Mouse (Mus musculus) layer of hippocampus, adult 2 months (tissue): ENCODE data around the gene Glis1. TPM values are rescaled to one million over a fixed set of nuclear protein-coding genes. Genes with fewer than 3 reads are reported as not detected.
A peak's percentile ranks its signal among the peaks of the same experiment; 100 is the strongest.

Source experiments
- DNase-seq, 2 experiments: peaks; one replicate each; pipeline ENCODE4 v3.0.0; 2022; ENCODE audit warnings: low spot score in 2 of 2
- H3K27ac ChIP-seq: fragments of 200-600 bp; 2 replicates; pipeline ENCODE4 v1.8.1; 2022
- H3K4me3 ChIP-seq: fragments of 200-600 bp; 2 replicates; pipeline ENCODE4 v1.8.1; 2022; ENCODE audit warnings: mild to moderate bottlenecking
- CTCF ChIP-seq: fragments of 200-600 bp; conservative IDR thresholded peaks from 2 replicates; pipeline ENCODE4 v1.8.1; 2022; ENCODE audit warnings: antibody characterized with exemption, mild to moderate bottlenecking, moderate library complexity
- total RNA-seq, 2 experiments: library from RNA; stranded (reverse); gene quantifications; 2 replicates each; pipeline ENCODE4 v1.2.3; 2021

Glis1 gene
- total RNA-seq, 2 experiments from 2014 or later, result 0.64 to 2.5 TPM

GRCm38 (mm10) chr4:107545726-107546125, 111.3 kb downstream of the Glis1 start:
- no peak for DNase-seq
- TF ChIP-seq CTCF, result no peak
- no peak overlapping the region for H3K27ac ChIP-seq
- no peak overlapping the region for H3K4me3 ChIP-seq

- no peak for TF ChIP-seq CTCF
- Histone ChIP-seq H3K4me3 (no peak overlapping the region), H3K27ac (no peak overlapping the region)
- peak in 1 of 2 experiments; percentile 20 for DNase-seq
These were observed 112.1 kb downstream of the Glis1 start for GRCm38 (mm10) chr4:107546525-107546924.

- no peak for DNase-seq
- no peak for TF ChIP-seq CTCF
- no peak overlapping the region for H3K27ac ChIP-seq
- no peak overlapping the region for H3K4me3 ChIP-seq
These were observed 115.7 kb downstream of the Glis1 start for GRCm38 (mm10) chr4:107550096-107550495.

DNA sequence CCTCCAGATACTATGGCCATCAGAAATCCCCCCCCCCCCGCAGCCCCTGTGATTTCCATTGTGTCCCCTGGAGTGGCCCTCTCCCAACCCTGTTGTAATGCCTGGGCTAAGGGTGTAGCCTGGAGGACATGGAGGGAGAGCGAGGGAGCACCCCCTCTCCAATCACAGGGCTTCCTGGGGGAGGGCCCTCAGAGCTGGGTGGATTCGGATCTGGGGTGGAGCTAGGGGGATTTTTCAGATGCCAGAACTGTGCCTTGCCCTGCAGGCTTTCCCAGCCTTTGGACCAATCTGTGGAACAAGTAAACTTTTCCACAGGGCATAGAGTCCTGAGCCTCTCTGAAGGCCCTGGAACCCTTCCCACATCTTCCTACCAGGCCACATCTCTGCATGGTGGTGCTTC, 116.2 kb downstream of the Glis1 start:
- no peak for DNase-seq
- Histone ChIP-seq H3K4me3 (no peak overlapping the region), H3K27ac (no peak overlapping the region)
- TF ChIP-seq CTCF, result no peak

DNA sequence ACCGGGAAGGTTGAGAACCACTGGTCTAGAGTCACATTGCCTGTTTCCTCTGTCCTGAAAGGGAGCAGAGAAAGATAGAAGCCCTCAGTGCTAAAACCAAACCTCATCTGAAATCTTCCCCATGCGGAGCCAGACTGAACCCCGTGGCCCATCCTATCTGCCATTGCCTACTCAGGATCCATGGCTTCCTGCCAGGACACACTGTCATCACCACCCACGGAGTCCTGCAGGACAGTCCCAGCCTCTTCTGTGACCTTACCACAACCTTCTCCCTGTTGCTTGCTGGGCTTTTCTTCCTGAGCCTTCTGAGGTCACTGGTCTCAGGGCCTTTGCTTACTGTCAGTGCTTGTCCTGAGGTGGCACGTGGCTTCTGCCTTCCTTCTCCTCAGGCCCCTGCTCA, 118.3 kb downstream of the Glis1 start:
- no peak overlapping the region for H3K4me3 ChIP-seq
- no peak for DNase-seq
- no peak for TF ChIP-seq CTCF
- no peak overlapping the region for H3K27ac ChIP-seq

DNA sequence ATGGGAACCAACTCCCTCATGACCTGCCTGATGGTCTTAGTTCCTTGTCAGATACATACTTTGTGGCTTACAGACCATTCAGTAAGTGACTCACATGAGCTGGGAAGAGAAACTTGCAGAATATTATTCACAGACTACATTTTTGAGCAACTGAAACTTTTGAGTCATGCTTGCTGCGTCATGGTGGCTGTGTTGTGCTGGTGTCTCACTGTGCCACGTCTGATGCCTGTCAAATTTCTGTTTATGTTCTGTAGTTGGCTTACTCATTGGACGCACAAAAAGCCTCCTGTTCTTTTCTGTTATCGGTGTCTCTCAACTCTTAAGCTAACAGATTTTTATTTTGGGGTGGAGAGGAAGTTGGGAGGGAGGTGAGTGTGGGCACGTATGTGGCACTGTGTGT, 119.4 kb downstream of the Glis1 start:
- Histone ChIP-seq H3K27ac (no peak overlapping the region), H3K4me3 (no peak overlapping the region)
- DNase-seq, result no peak
- TF ChIP-seq CTCF, result no peak

DNA sequence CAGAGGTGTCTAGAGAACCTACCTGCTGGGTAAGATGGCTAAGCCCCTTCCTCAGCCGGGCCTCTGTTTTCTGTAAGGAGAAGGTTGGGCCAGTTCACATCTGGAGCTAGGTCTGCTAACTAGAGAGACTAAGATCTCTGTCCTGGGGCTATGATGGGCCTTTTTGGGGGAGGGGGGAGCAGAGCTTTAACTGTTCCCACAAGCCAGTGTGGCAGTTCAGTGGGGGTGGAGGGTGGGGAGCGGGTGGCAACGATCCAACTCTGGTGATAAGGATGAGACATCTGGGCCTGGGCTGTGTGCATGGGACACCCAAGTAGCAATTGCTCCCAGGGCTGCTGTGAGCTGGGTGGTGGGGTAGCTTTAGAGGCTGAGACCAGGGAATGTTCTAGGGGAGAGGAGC, 124.4 kb downstream of the Glis1 start:
- TF ChIP-seq CTCF, result no peak
- DNase-seq, result no peak
- Histone ChIP-seq H3K4me3 (no peak overlapping the region), H3K27ac (no peak overlapping the region)

DNA sequence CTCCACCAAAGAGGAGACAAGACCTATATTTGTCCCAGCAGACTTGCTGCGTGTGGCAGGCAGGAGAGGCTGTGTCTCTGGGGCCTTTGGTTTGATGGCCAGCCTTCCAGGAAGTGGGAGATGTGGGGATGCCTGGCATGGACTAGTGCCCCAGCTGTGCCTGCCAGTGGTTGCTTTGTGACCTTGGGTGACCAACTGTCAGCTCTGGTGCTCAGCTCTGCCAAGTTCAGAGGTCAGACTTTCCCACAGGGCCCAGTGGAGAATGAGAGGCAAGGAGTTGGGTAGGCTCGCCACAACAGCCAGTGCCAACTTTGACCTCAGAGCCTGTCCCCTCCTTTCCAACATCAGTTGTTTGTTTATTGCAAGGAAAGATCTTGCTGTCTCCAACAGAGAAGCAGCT, 126.7 kb downstream of the Glis1 start:
- DNase-seq, result no peak
- no peak for TF ChIP-seq CTCF
- Histone ChIP-seq H3K4me3 (no peak overlapping the region), H3K27ac (no peak overlapping the region)

- DNase-seq, result no peak
- no peak overlapping the region for H3K27ac ChIP-seq
- peak; percentile 40 for TF ChIP-seq CTCF
- no peak overlapping the region for H3K4me3 ChIP-seq
These were observed 133.8 kb downstream of the Glis1 start for GRCm38 (mm10) chr4:107568159-107568558.

GRCm38 (mm10) chr4:107568881-107569443, 134.6 kb downstream of the Glis1 start:
- no peak overlapping the region for H3K4me3 ChIP-seq
- no peak for TF ChIP-seq CTCF
- no peak overlapping the region for H3K27ac ChIP-seq
- DNase-seq, result no peak

DNA sequence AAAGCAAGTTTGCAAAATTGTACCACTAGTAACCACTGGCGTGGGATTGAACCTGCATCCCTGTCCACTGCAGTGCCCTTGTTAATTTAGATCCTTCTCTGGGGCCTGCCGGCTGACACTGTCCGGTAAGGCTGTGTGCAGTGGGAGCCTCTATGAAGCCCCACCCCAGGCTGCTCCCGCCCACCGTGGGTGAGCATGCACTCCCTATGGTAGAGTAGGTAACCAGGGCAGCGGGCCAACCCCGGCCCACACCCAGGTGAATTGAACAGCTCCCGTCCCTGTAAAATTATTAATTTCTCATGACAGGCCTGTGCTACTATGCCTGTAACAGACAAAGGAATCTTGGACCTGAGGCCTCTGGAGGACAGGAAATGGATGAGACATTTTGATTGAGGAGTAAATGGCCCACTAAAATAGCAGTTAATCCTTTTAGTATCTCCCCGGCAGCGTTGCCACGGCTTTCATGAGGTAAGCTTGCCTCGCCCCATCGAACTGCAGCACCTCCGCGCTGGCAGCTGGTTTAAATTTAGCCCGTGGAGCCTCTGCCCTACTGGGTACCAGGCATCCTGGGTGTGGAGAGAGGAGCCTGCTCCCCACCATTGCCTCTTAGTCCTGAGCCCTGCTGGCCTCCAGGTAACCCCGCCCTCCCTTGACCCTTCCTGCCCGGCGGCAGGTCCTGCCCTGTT, 136.1 kb downstream of the Glis1 start:
- no peak for DNase-seq
- Histone ChIP-seq H3K27ac (no peak overlapping the region), H3K4me3 (no peak overlapping the region)
- no peak for TF ChIP-seq CTCF

DNA sequence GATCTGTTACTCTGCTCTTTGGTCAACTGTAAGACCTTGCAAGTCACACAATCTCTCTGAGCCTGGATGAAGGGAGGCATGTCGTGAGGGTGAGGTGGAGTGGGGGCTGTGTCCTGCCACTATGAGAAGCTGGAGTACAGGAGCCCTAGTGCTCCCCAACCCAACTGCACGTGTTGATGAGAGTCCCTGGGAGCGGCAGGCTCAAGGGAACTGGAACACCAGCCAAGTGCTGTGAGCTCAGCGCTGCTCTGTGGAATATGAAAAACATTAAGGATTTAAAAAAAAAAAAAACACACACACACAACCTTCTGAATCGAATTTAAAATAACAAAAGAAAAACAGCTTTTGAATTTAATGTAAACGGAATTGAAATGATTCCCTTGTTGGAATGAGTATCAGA, 141.4 kb downstream of the Glis1 start:
- no peak overlapping the region for H3K27ac ChIP-seq
- no peak for DNase-seq
- no peak overlapping the region for H3K4me3 ChIP-seq
- no peak for TF ChIP-seq CTCF

DNA sequence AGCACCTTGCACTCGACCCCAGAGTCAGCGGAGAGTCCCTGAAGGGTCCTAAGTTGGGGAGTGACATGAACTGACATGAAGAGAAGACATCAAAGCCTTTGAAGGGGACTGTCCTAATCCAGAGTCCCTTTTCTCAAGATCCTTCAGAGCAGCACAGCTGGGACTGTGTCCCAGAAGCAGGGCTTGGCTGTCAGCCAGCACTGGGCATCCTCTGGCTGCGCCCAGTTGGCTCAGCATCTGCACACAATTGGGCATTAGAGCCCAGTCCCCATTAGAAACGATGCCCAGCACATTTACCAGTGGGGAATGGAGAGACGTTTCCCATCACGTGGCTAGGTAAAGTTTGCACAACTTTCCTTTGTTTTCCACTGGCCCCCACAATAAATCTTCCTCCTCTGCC, 142.4 kb downstream of the Glis1 start:
- DNase-seq, result peak; percentile 14 to 47
- TF ChIP-seq CTCF, result no peak
- Histone ChIP-seq H3K4me3 (no peak overlapping the region), H3K27ac (no peak overlapping the region)

GRCm38 (mm10) chr4:107577146-107577839, 142.9 kb downstream of the Glis1 start:
- TF ChIP-seq CTCF, result no peak
- H3K4me3 ChIP-seq, result no peak overlapping the region
- H3K27ac ChIP-seq, result no peak overlapping the region
- no peak for DNase-seq
